Mouse (Mus musculus) kidney, adult 2 months (tissue): ENCODE measurements around the gene Trim3.

ENCODE experiments used
- CTCF ChIP-seq: fragments of 200-500 bp; conservative IDR thresholded peaks from 2 replicates; pipeline ENCODE4 v1.5.1; 2011; ENCODE audit warnings: low read depth, mild to moderate bottlenecking, control low read depth, low read length, moderate library complexity, mixed read lengths; ENCODE audit not compliant: insufficient read depth, insufficient read length
- POLR2A ChIP-seq: fragments of 200-500 bp; IDR thresholded peaks from one replicate; pipeline ENCODE4 v1.6.1; 2011; ENCODE audit warnings: low read depth, low read length, control low read depth

DNA sequence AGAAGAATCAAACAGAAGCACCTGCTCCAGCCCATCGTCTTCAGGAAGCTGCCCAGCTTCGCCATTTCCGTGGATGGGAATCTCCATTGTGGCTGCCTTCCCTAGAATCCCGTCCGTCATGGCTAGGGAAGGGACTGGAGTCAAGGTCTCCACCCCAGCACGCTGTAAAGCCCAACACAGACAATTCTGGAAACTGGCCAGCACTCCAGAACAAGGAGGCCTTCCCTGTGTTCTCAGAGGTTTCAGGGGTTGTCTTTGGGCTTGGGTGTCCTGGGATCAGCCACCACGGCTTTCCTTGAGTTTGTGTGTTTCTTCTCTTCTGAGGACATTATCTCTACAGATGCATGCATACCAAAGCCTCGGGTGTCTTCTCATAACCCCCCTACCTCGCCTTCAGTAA lies 5.9 kb upstream of the Trim3 start:
- no peak for TF ChIP-seq POLR2A
- TF ChIP-seq CTCF = no peak
